Mouse (Mus musculus) hindbrain, embryonic 10.5 days (tissue): Measurements from ENCODE around the gene Egfl6. TPM values are rescaled to one million over a fixed set of nuclear protein-coding genes. Genes with fewer than 3 reads are reported as not detected.

ENCODE experiments used
- polyA plus RNA-seq: library from polyadenylated mRNA; unstranded; fragments of >200 nt; fragmentation: Nextera tagmentation; extraction: Ambion mirVana; gene quantifications from 2 replicates; pipeline ENCODE4 v1.2.1, GENCODE M21; 2016

Gene Egfl6
- polyA plus RNA-seq, 1 experiment from 2014 or later, result 3.2 TPM

Other genes with a start within 250 kb of the Egfl6 start
- gene Trappc2, start 145.1 kb downstream of the Egfl6 start, polyA plus RNA-seq, result 37.0 and 43.5 TPM in 2 replicates
- 6.2 and 7.0 TPM in 2 replicates for gene Ofd1, start 145.0 kb downstream of the Egfl6 start, polyA plus RNA-seq
- gene Rab9, start 105.9 kb downstream of the Egfl6 start, polyA plus RNA-seq, result 43.3 and 44.8 TPM in 2 replicates
- 10.3 and 11.5 TPM in 2 replicates for gene Tceanc, start 67.2 kb downstream of the Egfl6 start, polyA plus RNA-seq